Mouse (Mus musculus) layer of hippocampus, postnatal 10 days (tissue): ENCODE measurements around the gene Nedd4. TPM values are rescaled to one million over a fixed set of nuclear protein-coding genes. Genes with fewer than 3 reads are reported as not detected.

Source experiments
- DNase-seq, 2 experiments: peaks; one replicate each; pipeline ENCODE4 v3.0.0; 2021; ENCODE audit warnings: low spot score in 2 of 2
- total RNA-seq, 2 experiments: library from RNA; stranded (reverse); gene quantifications; 2 replicates each; pipeline ENCODE4 v1.2.3; 2021

The Nedd4 gene
- total RNA-seq, 2 experiments from 2014 or later, result 342 to 359 TPM

GRCm38 (mm10) chr9:72714945-72715344 is 52.8 kb downstream of the Nedd4 start:
- DNase-seq, result no peak

GRCm38 (mm10) chr9:72716200-72716599 is 54.1 kb downstream of the Nedd4 start:
- DNase-seq, result no peak

- no peak for DNase-seq
These were observed 57.0 kb downstream of the Nedd4 start for GRCm38 (mm10) chr9:72719143-72719542.

DNA sequence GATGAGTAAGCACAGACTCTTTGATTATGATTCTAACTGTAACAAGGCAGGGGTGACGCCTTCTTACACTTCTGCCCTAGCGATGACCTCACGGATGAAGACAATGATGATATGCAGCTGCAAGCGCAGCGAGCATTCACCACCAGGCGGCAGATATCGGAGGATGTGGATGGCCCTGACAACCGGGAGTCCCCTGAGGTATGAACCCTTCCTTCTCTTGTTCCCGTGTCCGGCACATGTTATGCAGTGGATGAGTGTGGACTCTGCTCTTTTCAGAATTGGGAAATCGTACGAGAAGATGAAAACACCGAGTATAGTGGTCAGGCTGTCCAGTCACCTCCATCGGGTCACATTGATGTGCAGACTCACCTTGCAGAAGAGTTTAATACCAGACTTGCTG is 59.1 kb downstream of the Nedd4 start:
- no peak for DNase-seq

DNA sequence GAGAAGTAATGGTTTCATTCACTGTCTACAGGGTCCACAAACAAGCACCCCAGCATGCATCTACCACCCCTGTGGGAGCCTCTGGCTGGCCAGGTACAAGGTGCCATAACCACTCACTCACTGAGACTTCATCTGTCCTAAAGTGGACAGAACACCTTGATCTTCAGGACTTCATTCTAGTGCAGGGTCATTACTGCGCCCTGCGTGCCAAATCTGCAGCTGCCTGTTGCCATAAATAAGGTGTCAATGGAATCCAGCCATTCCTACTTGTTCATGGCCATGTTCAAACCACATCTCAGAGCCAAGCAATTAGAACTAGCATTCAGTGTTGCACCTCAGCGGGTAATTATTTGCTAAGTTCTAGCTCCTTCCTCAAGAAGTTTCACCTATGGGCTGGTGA is 60.5 kb downstream of the Nedd4 start:
- DNase-seq, result no peak

DNA sequence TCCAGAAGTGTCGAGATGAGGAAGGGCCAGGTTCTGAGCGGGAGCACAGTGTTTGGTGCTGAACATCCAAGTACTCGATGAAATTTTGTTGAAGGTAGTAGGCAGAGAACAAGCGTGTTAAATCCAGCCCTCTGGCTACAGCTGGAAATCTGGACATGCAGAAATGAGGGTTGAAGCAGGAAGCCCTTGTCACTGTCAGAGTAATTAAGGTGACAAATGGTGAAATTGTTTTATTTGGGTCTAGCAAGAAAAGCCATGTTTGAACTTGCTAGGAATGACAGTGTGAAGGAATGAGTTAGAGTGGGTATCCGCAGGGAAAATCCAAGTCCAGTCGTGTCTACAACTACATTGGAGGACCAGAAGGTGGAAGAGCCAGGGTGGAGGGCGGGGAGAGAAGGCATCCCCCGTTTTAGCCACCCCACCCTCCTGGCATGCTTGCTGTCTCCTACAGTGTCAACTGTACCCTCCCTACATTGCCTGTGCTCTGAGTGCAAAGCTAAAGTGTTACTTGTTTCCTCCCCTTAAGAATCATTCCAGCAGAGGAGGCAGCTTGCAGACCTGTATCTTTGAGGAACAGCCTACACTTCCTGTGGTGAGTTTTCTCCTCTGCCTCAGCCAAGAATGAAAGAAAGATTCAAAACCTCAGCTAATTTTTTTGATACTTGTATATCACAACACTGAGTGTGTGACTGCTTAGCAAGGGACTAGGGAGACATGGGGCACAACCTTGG is 62.5 kb downstream of the Nedd4 start:
- no peak for DNase-seq

- DNase-seq, result peak; percentile 78 to 79
These were observed 71.8 kb downstream of the Nedd4 start for GRCm38 (mm10) chr9:72733966-72734365.

- DNase-seq, result peak; percentile 37 to 39
These were observed 73.8 kb downstream of the Nedd4 start for GRCm38 (mm10) chr9:72735822-72736410.

DNA sequence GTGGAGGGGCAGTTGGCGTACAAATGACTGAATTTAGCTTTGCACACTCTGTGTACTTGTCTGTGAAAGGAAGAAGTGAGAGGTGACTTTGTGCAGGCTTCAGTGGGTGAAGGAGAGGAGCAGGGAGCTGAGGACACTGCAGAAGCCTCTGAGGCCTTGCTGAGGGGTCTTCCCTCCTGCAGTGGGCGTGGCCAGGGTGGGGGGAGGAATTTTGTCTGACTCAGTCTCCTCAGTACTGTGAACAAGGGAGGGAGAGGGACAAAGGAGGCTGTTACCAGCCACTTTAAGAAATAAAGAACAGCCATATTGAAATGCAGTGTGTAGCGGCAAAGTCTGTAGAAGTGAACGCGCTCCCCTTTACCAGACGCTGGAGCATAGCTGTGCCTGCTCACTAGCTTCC is 79.1 kb downstream of the Nedd4 start:
- DNase-seq, result no peak

DNA sequence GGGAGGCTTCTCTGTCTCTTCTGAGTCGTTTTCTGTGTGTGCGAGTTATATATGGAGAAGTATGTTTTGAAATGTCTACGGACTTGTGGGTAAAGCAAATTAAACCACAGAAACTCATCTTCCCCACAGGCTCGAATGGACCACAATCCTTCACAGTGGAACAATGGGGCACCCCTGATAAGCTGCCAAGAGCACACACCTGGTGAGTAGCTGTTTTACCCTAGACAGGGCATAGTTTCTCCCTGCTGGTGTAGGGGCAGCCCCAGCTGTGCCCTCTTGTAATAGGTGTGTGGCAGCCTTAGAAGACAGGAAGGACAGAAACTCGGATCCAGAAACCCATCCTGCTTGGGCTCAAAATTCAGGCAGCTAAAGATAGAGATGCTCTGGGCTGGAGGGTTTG is 84.1 kb downstream of the Nedd4 start:
- no peak for DNase-seq

DNA sequence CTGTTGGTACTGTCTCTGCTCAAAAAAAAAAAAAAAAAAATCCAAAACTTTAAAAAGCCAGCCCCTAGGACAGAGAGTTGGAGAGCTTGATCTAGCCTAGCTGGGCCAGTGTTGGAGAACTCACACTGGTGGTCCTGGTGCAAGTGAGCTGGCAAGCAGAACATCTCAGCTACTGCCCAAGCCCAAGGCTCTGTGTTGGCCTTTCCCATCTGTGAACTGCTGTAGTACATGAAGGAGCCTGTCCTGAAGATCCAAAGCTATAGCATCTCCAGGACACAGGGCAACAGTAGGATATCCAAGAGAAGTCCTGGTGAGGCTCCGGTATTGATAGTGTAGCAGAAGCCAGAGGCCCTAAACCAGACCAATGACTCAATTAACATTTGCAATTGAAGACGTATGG is 88.1 kb downstream of the Nedd4 start:
- no peak for DNase-seq

- no peak for DNase-seq
These were observed 90.5 kb downstream of the Nedd4 start for GRCm38 (mm10) chr9:72752656-72753055.

DNA sequence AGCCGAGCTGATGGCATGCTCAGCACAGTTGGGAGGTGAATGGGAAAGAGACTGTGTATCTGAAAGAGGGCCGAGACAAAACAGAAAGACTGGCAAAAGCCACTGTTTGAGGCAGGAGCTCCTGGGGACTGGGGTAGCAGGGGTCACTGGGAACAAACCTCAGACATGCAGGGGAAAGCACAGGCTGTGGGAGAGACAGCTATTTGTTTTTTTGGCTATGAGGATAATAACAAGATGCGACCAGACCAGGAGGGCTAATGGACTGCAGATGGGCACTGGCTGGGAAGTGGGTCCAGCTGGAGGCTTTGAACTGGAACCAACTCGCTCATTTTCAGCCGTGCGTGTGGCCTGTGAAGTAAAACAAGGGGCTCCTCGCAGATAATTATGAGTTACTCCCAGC is 91.6 kb downstream of the Nedd4 start:
- DNase-seq, result peak; percentile 18 to 27

DNA sequence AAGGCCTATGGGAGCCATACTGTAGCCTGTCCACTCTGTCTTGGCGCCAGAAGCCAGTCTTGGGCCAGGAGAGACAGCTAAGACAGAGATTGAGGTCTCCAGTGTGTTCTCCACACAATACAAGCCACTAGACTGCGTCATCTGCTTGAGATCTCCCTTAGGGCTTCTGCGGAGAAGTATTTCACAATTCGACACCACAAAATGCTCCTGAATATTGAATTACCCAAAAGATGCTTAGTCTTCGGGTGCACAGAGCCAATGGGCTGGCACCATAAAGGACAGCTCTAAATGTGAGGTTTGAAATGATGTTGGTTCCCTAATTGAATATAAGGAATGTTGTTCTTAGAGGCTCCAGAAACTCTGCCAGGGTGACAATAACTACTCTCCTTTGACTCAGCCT is 95.0 kb downstream of the Nedd4 start:
- DNase-seq, result no peak

DNA sequence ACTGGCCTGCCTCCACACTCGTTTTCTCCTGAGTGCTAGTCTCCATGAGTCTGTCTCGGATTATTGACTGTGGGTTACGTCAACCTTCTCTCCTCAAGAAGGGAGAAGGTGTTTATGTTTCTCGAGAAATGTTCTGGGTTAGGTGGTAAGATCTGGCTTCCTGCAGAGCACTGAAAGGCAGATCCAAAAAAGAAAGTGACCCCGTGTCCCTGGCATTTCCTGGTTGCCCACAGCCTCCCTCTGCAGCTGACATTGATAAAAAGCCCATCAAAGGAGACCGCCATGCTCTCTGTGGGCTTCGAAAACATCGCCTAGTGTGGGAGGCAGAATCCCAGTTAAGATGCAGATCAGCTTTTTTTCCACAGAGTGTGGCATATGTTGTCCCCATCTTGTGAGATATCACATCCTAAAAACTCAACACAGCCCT is 96.6 kb downstream of the Nedd4 start:
- DNase-seq, result peak; percentile 17 to 22

- peak; percentile 34 to 39 for DNase-seq
These were observed 101.0 kb downstream of the Nedd4 start for GRCm38 (mm10) chr9:72763050-72763718.

GRCm38 (mm10) chr9:72766789-72767349 is 104.7 kb downstream of the Nedd4 start:
- DNase-seq, result peak; percentile 94 to 96

DNA sequence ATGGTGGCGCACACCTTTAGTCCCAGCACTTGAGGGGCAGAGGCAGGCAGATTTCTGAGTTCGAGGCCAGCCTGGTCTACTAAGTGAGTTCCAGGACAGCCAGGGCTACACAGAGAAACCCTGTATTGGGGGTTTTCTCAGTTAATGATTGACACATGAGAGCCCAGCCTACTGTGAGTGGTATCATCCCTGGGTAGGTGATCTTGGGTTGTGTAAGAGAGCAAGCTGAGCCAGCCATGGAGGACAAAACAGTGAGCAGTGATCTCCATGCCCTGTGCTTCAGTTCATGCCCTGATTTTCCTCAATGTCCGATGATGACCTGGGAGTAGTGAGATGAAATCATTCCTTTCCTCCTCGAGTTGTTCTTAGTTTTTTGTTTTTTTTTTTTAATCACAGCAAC is 112.9 kb downstream of the Nedd4 start:
- no peak for DNase-seq

GRCm38 (mm10) chr9:72779004-72779403 is 116.9 kb downstream of the Nedd4 start:
- no peak for DNase-seq

GRCm38 (mm10) chr9:72779733-72780132 is 117.6 kb downstream of the Nedd4 start:
- no peak for DNase-seq

GRCm38 (mm10) chr9:72780694-72781093 is 118.5 kb downstream of the Nedd4 start:
- DNase-seq, result no peak

DNA sequence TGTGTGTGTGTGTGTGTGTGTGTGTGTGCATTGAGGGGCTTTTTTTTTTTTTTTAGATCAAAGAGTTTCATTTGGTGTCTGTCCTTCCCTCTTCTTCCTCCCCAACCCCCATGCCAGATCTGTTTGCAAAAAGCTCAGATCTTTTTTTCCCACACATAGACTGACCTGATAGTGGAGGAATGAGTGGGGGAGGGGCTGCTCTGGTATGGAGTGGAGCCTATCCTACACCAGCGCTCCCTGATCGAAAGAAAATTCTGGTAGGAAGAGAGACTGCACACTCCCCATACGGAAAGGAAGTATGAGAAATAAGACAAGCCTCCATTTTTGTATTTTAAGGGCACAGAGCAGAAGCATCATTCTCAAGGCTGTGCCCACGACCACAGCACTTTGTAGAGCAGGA is 119.3 kb downstream of the Nedd4 start:
- no peak for DNase-seq
